13 mouse cellular contexts compared by ENCODE assay signal in the genomic region with DNA sequence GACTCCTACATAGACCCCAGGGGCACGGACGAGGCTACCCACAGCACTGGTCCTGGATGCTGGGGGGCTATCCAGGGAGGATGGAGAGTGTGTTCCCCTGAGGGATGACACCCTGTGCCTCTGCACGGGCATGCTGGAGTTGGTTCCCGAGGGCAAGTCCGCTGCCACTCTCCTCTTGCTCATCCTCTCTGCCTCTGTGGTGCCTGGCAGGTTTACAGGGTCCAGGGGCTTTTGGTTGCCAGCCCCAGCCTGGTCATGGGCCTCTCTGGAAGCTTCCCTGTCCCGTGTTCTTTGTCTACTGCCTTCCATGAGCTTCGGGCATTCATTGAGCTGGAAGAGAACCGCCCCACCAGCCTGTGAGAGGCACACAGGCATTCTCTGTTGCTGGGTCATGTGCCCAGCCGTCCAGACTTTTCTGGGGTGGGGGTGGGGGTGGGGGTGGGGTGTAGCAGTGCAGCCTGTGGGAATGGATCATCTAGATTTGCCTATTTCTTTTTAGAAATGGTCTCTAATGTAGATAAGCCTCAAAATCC. TPM values are rescaled to one million over a fixed set of nuclear protein-coding genes. Genes with fewer than 3 reads are reported as not detected.
DNase-seq lines count a peak whose midpoint lies in the region; ATAC-seq and TF ChIP-seq lines count a peak whose summit lies in the region.
"Had no signal": no experiment of that assay in that cellular context is flagged by ENCODE, and none has a peak within 500 bp of the region (broad histone marks: within the 10 kb centered on the region; RNA-seq: fewer than 3 reads in every experiment).

A gene (minus strand): TSS at position 377 of the 533 bp plus-strand sequence.

- H3K27ac ChIP-seq in forebrain, embryonic 10.5 days, result peak within 1 kb of the TSS; percentile 76
- no peak within 1 kb of the TSS for H3K27ac ChIP-seq in forebrain, embryonic 11.5 days (ENCODE audit: low read depth, low read length)
- H3K27ac ChIP-seq in forebrain, postnatal 0 days (ENCODE audit: low read depth, low read length), result no peak within 1 kb of the TSS; the same call in 1 of the 2 replicates
- no peak within 1 kb of the TSS for H3K27ac ChIP-seq in limb, embryonic 15.5 days
- H3K27ac ChIP-seq: embryonic facial prominence, embryonic 13.5 days; liver, embryonic 15.5 days had no signal

- DNase-seq in forebrain, embryonic 10.5 days (ENCODE audit: extremely low spot score, low spot score), result no peak
- no peak for DNase-seq in forebrain, embryonic 11.5 days (ENCODE audit: low spot score)
- DNase-seq in left cerebral cortex, postnatal 4 days, result peak; percentile 36
- DNase-seq in left cerebral cortex, postnatal 14 days (ENCODE audit: low spot score in 2 of 2), result no peak
- DNase-seq in forebrain, postnatal 0 days, result no peak
- DNase-seq in cerebellum, adult 18-20 months, result no peak
- DNase-seq in kidney, postnatal 10 days, result no peak
- DNase-seq: cerebellum, adult 9-10 months; thymus, postnatal 14 days had no signal

- no peaks in the 10 kb centered on the region for H3K9me3 ChIP-seq in forebrain, embryonic 10.5 days
- no peaks in the 10 kb centered on the region for H3K9me3 ChIP-seq in forebrain, embryonic 11.5 days (ENCODE audit: control insufficient read depth, low read length)
- H3K9me3 ChIP-seq in forebrain, postnatal 0 days (ENCODE audit: low read length), result no peaks in the 10 kb centered on the region
- no peaks in the 10 kb centered on the region for H3K9me3 ChIP-seq in limb, embryonic 15.5 days
- H3K9me3 ChIP-seq: embryonic facial prominence, embryonic 13.5 days; liver, embryonic 15.5 days had no signal

- no peak within 1 kb of the TSS for H3K9ac ChIP-seq in forebrain, embryonic 11.5 days (ENCODE audit: low read length)
- H3K9ac ChIP-seq in forebrain, postnatal 0 days, result no peak within 1 kb of the TSS
- no peak within 1 kb of the TSS for H3K9ac ChIP-seq in limb, embryonic 15.5 days
- H3K9ac ChIP-seq: embryonic facial prominence, embryonic 13.5 days; liver, embryonic 15.5 days had no signal

- no peak within 1 kb of the TSS for H3K4me3 ChIP-seq in forebrain, embryonic 10.5 days
- H3K4me3 ChIP-seq in forebrain, embryonic 11.5 days (ENCODE audit: low read depth, low read length), result no peak within 1 kb of the TSS
- H3K4me3 ChIP-seq in forebrain, postnatal 0 days (ENCODE audit: low read depth, low read length), result no peak within 1 kb of the TSS
- no peak within 1 kb of the TSS for H3K4me3 ChIP-seq in limb, embryonic 15.5 days
- H3K4me3 ChIP-seq: embryonic facial prominence, embryonic 13.5 days; liver, embryonic 15.5 days had no signal

- WGBS in forebrain, embryonic 10.5 days, result 81% methylated on average over 9 of the region's 9 CpGs
- WGBS in forebrain, embryonic 11.5 days, result 73% methylated on average over 9 of the region's 9 CpGs
- WGBS in forebrain, postnatal 0 days, result 58% methylated on average over 9 of the region's 9 CpGs
- 77% methylated on average over 9 of the region's 9 CpGs for WGBS in limb, embryonic 15.5 days

- ATAC-seq in forebrain, embryonic 11.5 days (replicated peaks; ENCODE audit: low FRiP score), result no peak
- ATAC-seq in forebrain, postnatal 0 days, result peak; percentile 76
- 0 out of 2 replicates have a peak, but pooled peaks have one; percentile 25 for ATAC-seq in limb, embryonic 15.5 days (ENCODE audit: insufficient number of reproducible peaks, low FRiP score, low TSS enrichment, low read depth)
- ATAC-seq: inflammation-experienced regulatory T-cells, adult 6 months had no signal

- peaks cover 30% of the 10 kb centered on the region for H3K4me1 ChIP-seq in forebrain, embryonic 10.5 days
- H3K4me1 ChIP-seq in forebrain, embryonic 11.5 days (replicated peaks; ENCODE audit: control insufficient read depth, insufficient read depth, low read length), result peaks cover 5% of the 10 kb centered on the region; the same call in 1 of the 2 replicates
- H3K4me1 ChIP-seq in forebrain, postnatal 0 days (ENCODE audit: insufficient read depth), result no peaks in the 10 kb centered on the region; the same call in 1 of the 2 replicates
- peaks cover 6% of the 10 kb centered on the region for H3K4me1 ChIP-seq in limb, embryonic 15.5 days

- TF ChIP-seq CTCF in forebrain, postnatal 0 days (IDR thresholded peaks at IDR 0.05; ENCODE audit: low read depth), result no peak

- H3K36me3 ChIP-seq in forebrain, embryonic 10.5 days (replicated peaks), result no peaks in the 10 kb centered on the region
- H3K36me3 ChIP-seq in forebrain, embryonic 11.5 days (ENCODE audit: control insufficient read depth, insufficient read depth, low read length), result no peaks in the 10 kb centered on the region
- H3K36me3 ChIP-seq in forebrain, postnatal 0 days (ENCODE audit: insufficient read depth), result 0 out of 2 replicates have a peak, but pooled peaks cover 4% of the 10 kb centered on the region
- no peaks in the 10 kb centered on the region for H3K36me3 ChIP-seq in limb, embryonic 15.5 days
- H3K36me3 ChIP-seq: embryonic facial prominence, embryonic 13.5 days; liver, embryonic 15.5 days had no signal

- intact Hi-C loops in left cerebral cortex, postnatal 4 days (cut with DNase I), result no loop called here
- intact Hi-C loops in left cerebral cortex, postnatal 14 days (cut with DNase I), result no loop called here

- H3K4me2 ChIP-seq in forebrain, embryonic 11.5 days (ENCODE audit: low read depth, low read length, severe bottlenecking), result no peak within 1 kb of the TSS
- H3K4me2 ChIP-seq in forebrain, postnatal 0 days (ENCODE audit: low read depth), result no peak within 1 kb of the TSS
- H3K4me2 ChIP-seq in limb, embryonic 15.5 days, result no peak within 1 kb of the TSS
- H3K4me2 ChIP-seq: embryonic facial prominence, embryonic 13.5 days; liver, embryonic 15.5 days had no signal

- H3K27me3 ChIP-seq in forebrain, embryonic 10.5 days (ENCODE audit: poor library complexity, severe bottlenecking), result no peaks in the 10 kb centered on the region; the same call in 1 of the 2 replicates
- H3K27me3 ChIP-seq in forebrain, embryonic 11.5 days (ENCODE audit: control insufficient read depth, insufficient read depth, low read length), result no peaks in the 10 kb centered on the region
- H3K27me3 ChIP-seq in forebrain, postnatal 0 days (ENCODE audit: insufficient read depth, low read length), result no peaks in the 10 kb centered on the region
- H3K27me3 ChIP-seq in limb, embryonic 15.5 days, result no peaks in the 10 kb centered on the region
- H3K27me3 ChIP-seq: embryonic facial prominence, embryonic 13.5 days; liver, embryonic 15.5 days had no signal

RNA-seq across cellular contexts. Expression of the gene that starts here (rescaled TPM):
- 0.59 and 0.79 TPM in 2 replicates for polyA plus RNA-seq in forebrain, embryonic 10.5 days (2016; fragmentation: Nextera tagmentation; extraction: Ambion mirVana)
- 0.65 and 1.8 TPM in 2 replicates for polyA plus RNA-seq in forebrain, embryonic 11.5 days (2014; fragmentation: Nextera tagmentation; extraction: Ambion mirVana)
- 1 to 10 TPM in 1 of 2 experiments, under 1 TPM in 1; 0.77 to 1.5 TPM for total RNA-seq in left cerebral cortex, postnatal 4 days (2021)
- total RNA-seq in left cerebral cortex, postnatal 14 days (2021), result 1 to 10 TPM; 2.6 to 6.9 TPM
- total RNA-seq in forebrain, postnatal 0 days (2014; rRNA removed), result 1.5 and 2.6 TPM in 2 replicates
- polyA plus RNA-seq in forebrain, postnatal 0 days (2015; fragmentation: Nextera tagmentation; extraction: Ambion mirVana), result 1.9 and 2.4 TPM in 2 replicates
- 0.66 and 1.4 TPM in 2 replicates for polyA plus RNA-seq in limb, embryonic 15.5 days (2015; fragmentation: Nextera tagmentation; extraction: Ambion mirVana)
